Mouse (Mus musculus) liver, embryonic 11.5 days (tissue): ENCODE results near the gene Rpp25. TPM values are rescaled to one million over a fixed set of nuclear protein-coding genes. Genes with fewer than 3 reads are reported as not detected.

Experiments
- ATAC-seq: fragments of 200-750 bp; cut with Nextera tagmentation; replicated peaks from 2 replicates; pipeline ENCODE4 v1.8.0; 2017; ENCODE audit warnings: moderate number of reproducible peaks, mild to moderate bottlenecking, moderate TSS enrichment, moderate library complexity; ENCODE audit not compliant: low FRiP score
- DNase-seq: peaks from one replicate; pipeline ENCODE4 v3.0.0-alpha.2; 2017; ENCODE audit warnings: low spot score
- H3K27ac ChIP-seq: fragments of 300-500 bp; sonication (generic); 2 replicates; pipeline ENCODE4 v1.5.1; 2014; ENCODE audit warnings: mild to moderate bottlenecking, low read depth, low read length, control low read depth
- H3K27me3 ChIP-seq: fragments of 300-500 bp; sonication (generic); replicated peaks from 2 replicates; pipeline ENCODE4 v1.6.1; 2014; ENCODE audit warnings: low read length, mixed read lengths; ENCODE audit not compliant: control insufficient read depth, insufficient read depth
- H3K36me3 ChIP-seq: fragments of 300-500 bp; sonication (generic); 2 replicates; pipeline ENCODE4 v1.6.1; 2014; ENCODE audit warnings: mild to moderate bottlenecking, low read length, moderate library complexity, mixed read lengths; ENCODE audit not compliant: control insufficient read depth, insufficient read depth
- H3K4me1 ChIP-seq: fragments of 300-500 bp; sonication (generic); replicated peaks from 2 replicates; pipeline ENCODE4 v1.6.1; 2014; ENCODE audit warnings: low read length, mixed read lengths; ENCODE audit not compliant: control insufficient read depth, insufficient read depth
- H3K4me2 ChIP-seq: fragments of 300-500 bp; sonication (generic); 2 replicates; pipeline ENCODE4 v1.6.1; 2014; ENCODE audit warnings: mild to moderate bottlenecking, control low read depth, moderate library complexity
- H3K4me3 ChIP-seq: fragments of 300-500 bp; sonication (generic); 2 replicates; pipeline ENCODE4 v1.5.1; 2014; ENCODE audit warnings: low read depth, low read length, control low read depth
- H3K9ac ChIP-seq: fragments of 300-500 bp; sonication (generic); 2 replicates; pipeline ENCODE4 v1.6.1; 2014; ENCODE audit warnings: low read depth, low read length, control low read depth
- H3K9me3 ChIP-seq: fragments of 300-500 bp; sonication (generic); 2 replicates; pipeline ENCODE4 v1.6.1; 2016; ENCODE audit warnings: low read length, inconsistent platforms, mixed read lengths; ENCODE audit not compliant: control insufficient read depth
- WGBS: fragments of 180-500 bp; shearing (Covaris S2); extraction: QIAGEN DNeasy Blood & Tissue Kit; methylation state at CpG from one replicate; pipeline ENCODE4 v1.1.7; 2014; 5-methylcytosine and 5-hydroxymethylcytosine counted together
- polyA plus RNA-seq: library from polyadenylated mRNA; unstranded; fragments of >200 nt; fragmentation: Nextera tagmentation; extraction: Ambion mirVana; gene quantifications from 2 replicates; pipeline ENCODE4 v1.2.1, GENCODE M21; 2014

The Rpp25 gene
- polyA plus RNA-seq, 1 experiment from 2014 or later = 3.1 TPM

DNA sequence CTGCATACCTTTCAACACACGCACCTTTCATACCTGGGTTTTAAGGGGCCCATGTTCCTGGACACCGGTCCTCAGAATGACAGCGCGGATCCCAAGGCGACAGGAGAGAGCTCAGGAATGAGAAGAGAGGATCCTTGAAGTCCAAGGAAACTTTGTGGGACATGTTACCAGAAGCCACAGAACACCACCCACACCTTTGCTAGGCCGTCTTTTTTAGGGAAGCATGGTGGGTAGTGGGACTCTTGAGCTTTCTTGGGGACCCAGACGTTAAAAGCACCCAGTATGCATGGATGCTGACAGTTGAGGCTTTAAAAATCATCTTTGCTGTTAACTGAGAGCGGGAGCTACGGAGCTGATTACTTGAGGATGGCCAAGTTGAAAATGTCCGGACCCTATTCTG is 1.1 kb downstream of the Rpp25 start:
- no peak for ATAC-seq
- no peaks in the 10 kb centered on the region for H3K36me3 ChIP-seq
- WGBS = 43% methylated on average over 10 of the region's 10 CpGs
- H3K4me1 ChIP-seq = peaks cover 36% of the 10 kb centered on the region
- peaks cover 71% of the 10 kb centered on the region for H3K27me3 ChIP-seq
- DNase-seq = no peak
- H3K4me3 ChIP-seq = no peak overlapping the region
- H3K4me2 ChIP-seq = peak overlapping the region; percentile 43
- no peak overlapping the region for H3K9ac ChIP-seq
- no peaks in the 10 kb centered on the region for H3K9me3 ChIP-seq
- H3K27ac ChIP-seq = no peak overlapping the region

DNA sequence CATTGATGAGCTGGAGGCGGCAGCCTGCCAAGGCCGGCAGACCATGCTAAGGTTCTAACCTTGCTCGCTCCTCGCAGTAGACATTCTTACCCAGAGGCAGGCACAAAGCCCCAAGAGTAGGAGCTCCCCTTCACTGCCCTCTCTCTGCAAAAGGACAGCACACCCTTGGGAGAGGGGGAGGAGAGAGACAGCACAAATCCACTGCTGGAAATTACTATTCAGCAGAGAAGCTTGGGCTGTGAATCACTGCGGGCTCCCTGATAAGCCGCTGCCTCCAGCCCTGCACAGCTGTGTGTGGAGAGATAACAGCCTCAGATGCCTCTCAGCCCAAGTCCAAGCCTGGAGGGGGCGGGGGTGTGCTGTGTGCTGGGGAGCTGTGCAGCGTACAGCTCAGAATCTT is 1.9 kb downstream of the Rpp25 start:
- peak; percentile 99 for ATAC-seq

DNA sequence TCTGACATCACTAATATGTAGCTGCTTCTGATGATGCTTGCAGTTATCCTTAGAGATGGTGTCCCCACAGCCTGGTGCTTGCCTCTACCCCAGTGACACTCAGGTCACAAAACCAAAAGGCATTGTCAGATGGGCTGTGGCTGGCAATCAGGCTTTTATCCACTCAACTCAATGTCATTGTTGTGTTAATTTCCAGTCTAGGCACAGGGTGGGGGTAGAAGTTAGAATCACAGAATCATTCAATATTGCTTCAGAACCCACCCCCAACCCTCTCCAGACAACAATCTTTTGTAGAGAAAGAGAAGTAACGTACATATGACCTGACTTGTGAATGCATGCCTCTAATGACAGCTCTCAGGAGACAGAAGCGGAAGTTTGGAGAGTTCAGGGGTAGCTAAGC is 6.8 kb downstream of the Rpp25 start:
- H3K4me3 ChIP-seq = no peak overlapping the region
- DNase-seq (no peak), ATAC-seq (no peak)
- no peak overlapping the region for H3K27ac ChIP-seq
- no peak overlapping the region for H3K4me2 ChIP-seq
- no peaks in the 10 kb centered on the region for H3K9me3 ChIP-seq
- H3K36me3 ChIP-seq = no peaks in the 10 kb centered on the region
- WGBS = 73% methylated on average over 2 of the region's 2 CpGs
- H3K9ac ChIP-seq = no peak overlapping the region
- H3K27me3 ChIP-seq = peaks cover 17% of the 10 kb centered on the region
- H3K4me1 ChIP-seq = peaks cover 9% of the 10 kb centered on the region

More for the DNA sequence above, 1.9 kb downstream of the Rpp25 start:
- Histone ChIP-seq H3K36me3 (no peaks in the 10 kb centered on the region), H3K9me3 (no peaks in the 10 kb centered on the region), H3K4me3 (no peak overlapping the region; the same call in 1 of the 2 replicates), H3K27me3 (peaks cover 66% of the 10 kb centered on the region), H3K4me1 (peaks cover 36% of the 10 kb centered on the region), H3K9ac (0 out of 2 replicates have a peak overlapping the region, but pooled peaks have one; percentile 34), H3K4me2 (peak overlapping the region; percentile 43), H3K27ac (no peak overlapping the region)
- 2% methylated on average over 8 of the region's 8 CpGs for WGBS
- DNase-seq = peak; percentile 79

DNA sequence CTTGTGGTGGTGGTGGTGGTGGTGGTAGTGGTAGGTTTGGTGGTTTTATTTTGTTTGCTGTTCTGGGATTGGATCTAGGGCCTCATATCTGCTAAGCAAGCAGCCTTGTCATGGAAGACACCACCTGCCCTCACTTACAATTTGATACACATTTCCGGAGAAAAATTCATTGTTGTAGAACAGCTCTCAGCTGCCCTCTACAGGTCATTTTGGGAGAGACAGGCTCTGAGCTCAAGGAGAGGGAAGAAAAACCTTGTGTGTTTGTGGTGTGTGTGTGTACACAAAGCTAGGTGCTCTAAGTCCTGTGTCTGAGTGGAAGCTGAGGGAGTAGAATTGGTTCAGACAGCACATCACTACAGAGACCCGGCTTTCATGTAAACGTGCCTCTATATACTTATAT is 13.3 kb downstream of the Rpp25 start:
- Histone ChIP-seq H3K9me3 (no peaks in the 10 kb centered on the region), H3K4me1 (peaks cover under 1% of the 10 kb centered on the region), H3K36me3 (no peaks in the 10 kb centered on the region), H3K4me3 (no peak overlapping the region), H3K27me3 (no peaks in the 10 kb centered on the region), H3K9ac (no peak overlapping the region), H3K27ac (no peak overlapping the region), H3K4me2 (no peak overlapping the region)
- no peak for ATAC-seq
- WGBS = 3% methylated on average over 3 of the region's 3 CpGs
- no peak for DNase-seq

DNA sequence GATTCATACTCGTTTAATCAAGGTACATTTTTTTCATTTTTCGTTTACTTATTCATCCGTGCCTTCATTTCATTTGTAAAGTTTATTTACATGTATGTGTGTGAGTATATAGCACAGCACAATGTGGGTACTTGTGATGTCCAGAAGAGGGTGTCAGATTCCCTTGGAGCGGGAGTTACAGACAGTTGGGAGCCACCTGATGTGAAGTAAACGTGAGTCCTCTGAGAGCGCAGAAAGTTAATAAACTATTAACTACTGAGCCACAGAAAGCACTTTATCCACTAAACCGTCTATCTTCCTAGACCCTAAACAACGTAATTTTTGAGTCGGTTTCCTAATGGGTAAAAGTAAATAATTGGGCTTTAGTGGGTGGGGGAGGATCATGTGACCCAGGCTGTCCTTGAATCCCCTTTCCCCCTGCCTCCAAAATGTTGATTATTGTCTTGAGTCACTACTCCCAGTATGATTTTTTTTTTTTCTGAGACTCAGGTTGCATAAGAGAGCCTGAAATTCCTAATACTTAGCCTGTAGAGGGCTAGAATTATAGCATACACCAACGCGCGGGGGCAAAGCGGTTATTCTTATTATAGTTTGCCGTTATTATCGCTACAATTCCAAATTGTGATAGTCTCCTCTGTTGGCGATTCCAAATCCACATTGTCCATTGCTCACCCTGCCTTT is 16.7 kb downstream of the Rpp25 start:
- peak overlapping the region; percentile 89 for H3K27ac ChIP-seq

DNA sequence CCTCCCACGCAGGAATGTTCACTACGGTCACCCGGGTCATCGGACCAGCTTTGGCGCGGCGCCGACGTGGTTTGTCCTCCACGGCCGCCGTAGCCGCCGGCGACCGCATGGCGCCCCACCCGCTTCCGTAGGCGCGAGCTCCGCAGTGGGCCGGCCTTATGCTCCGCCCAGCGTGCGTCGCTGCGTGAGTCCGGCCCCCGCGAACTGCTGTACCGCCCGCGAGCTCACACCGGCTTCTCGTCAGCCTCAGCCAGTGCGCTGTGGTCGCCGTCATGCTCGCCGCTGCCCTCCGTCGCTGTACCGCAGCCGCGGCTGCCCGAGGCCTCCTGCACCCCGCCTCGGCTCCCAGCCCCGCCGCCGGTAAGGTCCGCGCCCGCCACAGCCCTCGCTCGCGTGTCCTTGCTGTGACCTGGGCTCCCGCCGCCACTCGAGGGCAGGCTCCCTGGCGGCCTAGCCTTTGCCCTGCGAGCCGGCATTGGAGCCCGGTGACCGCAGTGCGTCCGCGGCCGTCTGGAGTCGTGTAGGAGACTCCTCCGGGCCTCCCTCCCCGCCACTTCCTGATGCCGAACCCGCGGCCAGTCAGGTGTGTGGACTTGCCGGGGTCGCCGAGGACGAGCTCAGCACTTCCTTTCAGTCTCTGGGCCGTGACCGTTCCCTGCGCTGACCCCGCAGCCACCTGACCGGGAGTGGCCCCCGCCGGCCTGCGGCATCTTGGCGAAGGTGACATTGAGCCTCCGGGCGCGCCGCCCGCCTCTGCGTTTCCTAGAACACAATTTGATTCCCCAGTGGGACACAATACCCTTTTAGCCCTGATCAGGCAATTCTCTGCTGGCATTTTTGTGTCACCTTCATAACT is 17.5 kb downstream of the Rpp25 start, which contains the start of gene Cox5a:
Gene Cox5a, plus strand, starts transcription at position 219 of the 856 bp plus-strand sequence.
- DNase-seq (peak; percentile 90), ATAC-seq (peak; percentile 98)
- peak within 1 kb of the TSS; percentile 91 for H3K4me3 ChIP-seq
- H3K9ac ChIP-seq = peak within 1 kb of the TSS; percentile 96
- peak within 1 kb of the TSS; percentile 89 for H3K27ac ChIP-seq
- H3K9me3 ChIP-seq = no peaks in the 10 kb centered on the region
- H3K36me3 ChIP-seq = no peaks in the 10 kb centered on the region
- peak within 1 kb of the TSS; percentile 82 for H3K4me2 ChIP-seq
- WGBS = under 1% methylated on average over 95 of the region's 95 CpGs
- no peaks in the 10 kb centered on the region for H3K27me3 ChIP-seq
- H3K4me1 ChIP-seq = peaks cover 10% of the 10 kb centered on the region

More for the DNA sequence above, 16.7 kb downstream of the Rpp25 start:
- H3K9ac ChIP-seq = peak overlapping the region; percentile 52
- WGBS = 29% methylated on average over 16 of the region's 16 CpGs
- peak overlapping the region; percentile 82 for H3K4me2 ChIP-seq
- H3K36me3 ChIP-seq = no peaks in the 10 kb centered on the region
- peaks cover 10% of the 10 kb centered on the region for H3K4me1 ChIP-seq
- peak; percentile 15 for ATAC-seq
- H3K27me3 ChIP-seq = no peaks in the 10 kb centered on the region
- H3K9me3 ChIP-seq = no peaks in the 10 kb centered on the region
- H3K4me3 ChIP-seq = peak overlapping the region; percentile 91
- no peak for DNase-seq

DNA sequence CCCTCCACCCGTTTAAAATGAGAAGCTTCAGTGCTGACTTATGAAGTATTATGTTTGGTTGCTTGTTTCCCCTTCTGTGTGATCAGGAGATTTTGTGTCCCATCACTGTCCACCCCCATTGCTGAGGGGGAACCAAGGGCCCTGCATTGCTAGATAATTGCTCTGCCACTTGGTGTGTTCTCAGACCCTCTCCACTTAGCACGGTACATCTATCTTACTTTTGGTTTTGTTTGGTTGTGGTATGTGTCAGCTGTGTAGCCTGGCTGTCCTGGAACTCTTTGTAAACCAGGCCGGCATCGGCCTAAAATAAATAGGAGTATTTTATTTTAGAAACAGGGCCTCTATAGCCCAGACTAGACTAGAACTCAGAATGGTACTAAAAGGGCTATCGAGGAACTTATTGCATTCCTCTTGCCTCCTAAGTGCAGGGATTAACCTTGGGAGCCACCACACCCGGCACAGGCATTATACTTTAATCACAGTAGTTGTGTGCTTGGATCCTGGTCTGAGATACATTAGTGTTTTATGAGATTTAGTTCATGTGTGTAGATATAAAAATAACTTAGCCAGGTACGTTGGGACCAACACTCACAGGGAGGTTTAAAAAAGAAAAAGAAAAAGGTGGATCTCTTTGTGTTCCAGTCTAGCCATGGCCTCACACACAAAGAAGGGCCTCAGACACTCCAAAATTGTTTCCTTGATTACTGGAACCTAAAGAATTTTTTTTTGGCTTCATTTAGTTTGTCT is 18.5 kb downstream of the Rpp25 start:
- no peaks in the 10 kb centered on the region for H3K27me3 ChIP-seq
- H3K4me1 ChIP-seq = peaks cover 10% of the 10 kb centered on the region
- ATAC-seq (no peak), DNase-seq (no peak)
- WGBS = 37% methylated on average over 7 of the region's 7 CpGs
- no peak overlapping the region; the same call in 1 of the 2 replicates for H3K27ac ChIP-seq
- H3K4me3 ChIP-seq = peak overlapping the region; percentile 91
- H3K36me3 ChIP-seq = no peaks in the 10 kb centered on the region
- H3K4me2 ChIP-seq = peak overlapping the region; percentile 82
- H3K9me3 ChIP-seq = no peaks in the 10 kb centered on the region
- H3K9ac ChIP-seq = peak overlapping the region; percentile 96

DNA sequence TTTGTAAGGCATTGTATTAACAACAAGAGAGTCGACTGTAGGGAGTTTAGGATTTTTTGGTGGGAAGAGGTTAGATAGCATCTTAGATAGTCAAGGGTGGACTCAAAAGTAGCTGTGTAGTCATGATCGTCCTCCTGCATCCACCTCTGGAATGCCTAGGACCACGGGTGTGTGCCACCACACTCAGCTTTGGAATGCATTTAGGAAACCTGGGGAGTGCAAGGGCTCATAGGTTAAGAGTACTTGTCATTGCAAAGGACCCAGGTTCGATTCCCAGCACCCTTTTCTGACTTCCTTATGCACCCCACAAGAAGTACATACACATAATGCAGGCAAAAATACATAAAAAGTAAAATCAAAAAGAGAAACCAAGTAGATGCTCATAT is 19.0 kb downstream of the Rpp25 start:
- Histone ChIP-seq H3K4me1 (peaks cover 10% of the 10 kb centered on the region), H3K4me2 (peak overlapping the region; percentile 82), H3K9ac (peak overlapping the region; percentile 96; the same call in 1 of the 2 replicates), H3K27me3 (no peaks in the 10 kb centered on the region), H3K9me3 (no peaks in the 10 kb centered on the region), H3K27ac (no peak overlapping the region; the same call in 1 of the 2 replicates), H3K36me3 (no peaks in the 10 kb centered on the region), H3K4me3 (peak overlapping the region; percentile 91; the same call in 1 of the 2 replicates)
- DNase-seq (no peak), ATAC-seq (no peak)
- WGBS = 63% methylated on average over 4 of the region's 4 CpGs
